Mouse (Mus musculus): ENCODE results near the gene Prrc2a. TPM values are rescaled to one million over a fixed set of nuclear protein-coding genes. Genes with fewer than 3 reads are reported as not detected.

Prrc2a gene
- total RNA-seq, 2 experiments from 2014 or later: 272 to 274 TPM

- DNase-seq (ENCODE audit: low spot score in 2 of 2): no peak
- intact Hi-C loops (cut with DNase I): no loop called here
These were observed 906 bp upstream of the Prrc2a start for GRCm38 (mm10) chr17:35165451-35166155.

- intact Hi-C loops (cut with DNase I): no loop called here
- no peak for DNase-seq (ENCODE audit: low spot score in 2 of 2)
These were observed 504 bp downstream of the Prrc2a start for GRCm38 (mm10) chr17:35164218-35164567.

- intact Hi-C loops (cut with DNase I): no loop called here
- DNase-seq (ENCODE audit: low spot score in 2 of 2): peak in 1 of 2 experiments; percentile 33
These were observed 1.2 kb downstream of the Prrc2a start for GRCm38 (mm10) chr17:35163326-35164081.

- DNase-seq (ENCODE audit: low spot score in 2 of 2): no peak
- intact Hi-C loops (cut with DNase I): no loop called here
These were observed 2.0 kb downstream of the Prrc2a start for GRCm38 (mm10) chr17:35162730-35163129.

GRCm38 (mm10) chr17:35162121-35162520 lies 2.6 kb downstream of the Prrc2a start:
- intact Hi-C loops (cut with DNase I): no loop called here
- no peak for DNase-seq (ENCODE audit: low spot score in 2 of 2)

GRCm38 (mm10) chr17:35161421-35161820 lies 3.3 kb downstream of the Prrc2a start:
- intact Hi-C loops (cut with DNase I): no loop called here
- no peak for DNase-seq (ENCODE audit: low spot score in 2 of 2)

GRCm38 (mm10) chr17:35159638-35160037 lies 5.1 kb downstream of the Prrc2a start:
- DNase-seq (ENCODE audit: low spot score in 2 of 2): no peak
- intact Hi-C loops (cut with DNase I): no loop called here

- intact Hi-C loops (cut with DNase I): no loop called here
- no peak for DNase-seq (ENCODE audit: low spot score in 2 of 2)
These were observed 5.7 kb downstream of the Prrc2a start for GRCm38 (mm10) chr17:35158850-35159593.

GRCm38 (mm10) chr17:35157661-35158175 lies 7.0 kb downstream of the Prrc2a start:
- no peak for DNase-seq (ENCODE audit: low spot score in 2 of 2)
- intact Hi-C loops (cut with DNase I): no loop called here

GRCm38 (mm10) chr17:35157254-35157653 lies 7.4 kb downstream of the Prrc2a start:
- no peak for DNase-seq (ENCODE audit: low spot score in 2 of 2)
- intact Hi-C loops (cut with DNase I): no loop called here

- intact Hi-C loops (cut with DNase I): no loop called here
- DNase-seq (ENCODE audit: low spot score in 2 of 2): no peak
These were observed 8.1 kb downstream of the Prrc2a start for GRCm38 (mm10) chr17:35156461-35157200.

- intact Hi-C loops (cut with DNase I): loop anchor here (2.0 kb wide), 1 partner anchor 15 kb away; no protein-coding TSS in a partner anchor
- DNase-seq (ENCODE audit: low spot score in 2 of 2): no peak
These were observed 9.2 kb downstream of the Prrc2a start for GRCm38 (mm10) chr17:35155451-35155850.

GRCm38 (mm10) chr17:35154616-35155015 lies 10.1 kb downstream of the Prrc2a start:
- no peak for DNase-seq (ENCODE audit: low spot score in 2 of 2)
- intact Hi-C loops (cut with DNase I): loop anchor here (2.0 kb wide), 1 partner anchor 14 kb away; no protein-coding TSS in a partner anchor

- DNase-seq (ENCODE audit: low spot score in 2 of 2): no peak
- intact Hi-C loops (cut with DNase I): loop anchor here (2.0 kb wide), 1 partner anchor 13 kb away; no protein-coding TSS in a partner anchor
These were observed 10.8 kb downstream of the Prrc2a start for GRCm38 (mm10) chr17:35153931-35154330.

GRCm38 (mm10) chr17:35153077-35153476 lies 11.6 kb downstream of the Prrc2a start:
- no peak for DNase-seq (ENCODE audit: low spot score in 2 of 2)
- intact Hi-C loops (cut with DNase I): no loop called here

- intact Hi-C loops (cut with DNase I): no loop called here
- DNase-seq (ENCODE audit: low spot score in 2 of 2): no peak
These were observed 12.6 kb downstream of the Prrc2a start for GRCm38 (mm10) chr17:35152121-35152520.

- intact Hi-C loops (cut with DNase I): no loop called here
- no peak for DNase-seq (ENCODE audit: low spot score in 2 of 2)
These were observed 16.6 kb downstream of the Prrc2a start for GRCm38 (mm10) chr17:35147922-35148639.

- DNase-seq (ENCODE audit: low spot score in 2 of 2): no peak
- intact Hi-C loops (cut with DNase I): no loop called here
These were observed 17.3 kb downstream of the Prrc2a start for GRCm38 (mm10) chr17:35147348-35147747.

- no peak for DNase-seq (ENCODE audit: low spot score in 2 of 2)
- intact Hi-C loops (cut with DNase I): no loop called here
These were observed 18.6 kb downstream of the Prrc2a start for GRCm38 (mm10) chr17:35146139-35146538.
